8 mouse cellular contexts compared by ENCODE assay signal in genomic region chr2:166426960-166427359, GRCm38 (mm10).
DNase-seq lines count a peak whose midpoint lies in the region; ATAC-seq lines count a peak whose summit lies in the region.

No protein-coding gene starts in this region.

- no peaks in the 10 kb centered on the region for H3K9me3 ChIP-seq in stomach, embryonic 15.5 days
- no peaks in the 10 kb centered on the region for H3K9me3 ChIP-seq in forebrain, embryonic 13.5 days (replicated peaks)
- no peaks in the 10 kb centered on the region for H3K9me3 ChIP-seq in forebrain, embryonic 12.5 days

- H3K4me3 ChIP-seq in stomach, embryonic 15.5 days (replicated peaks): no peak overlapping the region
- no peak overlapping the region for H3K4me3 ChIP-seq in forebrain, embryonic 13.5 days
- no peak overlapping the region for H3K4me3 ChIP-seq in forebrain, embryonic 12.5 days (replicated peaks)

- peak; percentile 46 for DNase-seq in MN1 (ENCODE audit: low spot score)
- DNase-seq in adrenal gland, postnatal 14 days: peak; percentile 84
- peak; percentile 50 to 70 for DNase-seq in heart, adult 9 months (ENCODE audit: low spot score in 2 of 2)
- peak; percentile 55 to 59 for DNase-seq in kidney, postnatal 25 days
- no peak for DNase-seq in frontal cortex, postnatal 25 days (ENCODE audit: low spot score in 2 of 2)

- H3K9ac ChIP-seq in stomach, embryonic 15.5 days: no peak overlapping the region
- H3K9ac ChIP-seq in forebrain, embryonic 13.5 days: no peak overlapping the region
- no peak overlapping the region for H3K9ac ChIP-seq in forebrain, embryonic 12.5 days

- peak overlapping the region; percentile 62; the same call in 1 of the 2 replicates for H3K27ac ChIP-seq in stomach, embryonic 15.5 days
- no peak overlapping the region for H3K27ac ChIP-seq in forebrain, embryonic 13.5 days
- no peak overlapping the region for H3K27ac ChIP-seq in forebrain, embryonic 12.5 days

- H3K27me3 ChIP-seq in stomach, embryonic 15.5 days (replicated peaks): no peaks in the 10 kb centered on the region
- peaks cover 47% of the 10 kb centered on the region for H3K27me3 ChIP-seq in forebrain, embryonic 13.5 days
- peaks cover 59% of the 10 kb centered on the region for H3K27me3 ChIP-seq in forebrain, embryonic 12.5 days

- no peak overlapping the region for H3K4me2 ChIP-seq in stomach, embryonic 15.5 days
- H3K4me2 ChIP-seq in forebrain, embryonic 13.5 days: no peak overlapping the region
- H3K4me2 ChIP-seq in forebrain, embryonic 12.5 days: no peak overlapping the region

- H3K4me1 ChIP-seq in stomach, embryonic 15.5 days: peaks cover 26% of the 10 kb centered on the region
- H3K4me1 ChIP-seq in forebrain, embryonic 13.5 days: peaks cover 33% of the 10 kb centered on the region
- peaks cover 46% of the 10 kb centered on the region for H3K4me1 ChIP-seq in forebrain, embryonic 12.5 days

- ATAC-seq in stomach, embryonic 15.5 days (ENCODE audit: insufficient read depth, low FRiP score, low read depth): peak; percentile 57; the same call in 1 of the 2 replicates
- no peak for ATAC-seq in forebrain, embryonic 13.5 days
- no peak for ATAC-seq in forebrain, embryonic 12.5 days (ENCODE audit: low FRiP score)

- no peaks in the 10 kb centered on the region for H3K36me3 ChIP-seq in stomach, embryonic 15.5 days
- H3K36me3 ChIP-seq in forebrain, embryonic 13.5 days (ENCODE audit: poor library complexity, severe bottlenecking): no peaks in the 10 kb centered on the region
- no peaks in the 10 kb centered on the region for H3K36me3 ChIP-seq in forebrain, embryonic 12.5 days (replicated peaks)

- WGBS in stomach, embryonic 15.5 days: 19% methylated on average over 10 of the region's 10 CpGs
- 44% methylated on average over 10 of the region's 10 CpGs for WGBS in forebrain, embryonic 13.5 days
- 51% methylated on average over 10 of the region's 10 CpGs for WGBS in forebrain, embryonic 12.5 days

Comparison
In these comparisons a context has a peak if more than half of its experiments do, and no peak if none do; other contexts are left out.
1. DNase-seq: peak in MN1 (single experiment), adrenal gland, postnatal 14 days (single experiment), heart, adult 9 months (2 of 2) and kidney, postnatal 25 days (2 of 2); none in frontal cortex, postnatal 25 days (0 of 2).